Mouse (Mus musculus): Measurements from ENCODE around the gene Tefm. TPM values are rescaled to one million over a fixed set of nuclear protein-coding genes. Genes with fewer than 3 reads are reported as not detected.
A peak's percentile ranks its signal among the peaks of the same experiment; 100 is the strongest.
"Not testable (repeated sequence)": the region's sequence is repeated elsewhere in the genome, so short reads cannot be mapped to it uniquely, and the experiment has no call there.

Tefm gene
- polyA plus RNA-seq, 1 experiment from 2014 or later, result 21.6 TPM

GRCm38 (mm10) chr11:80152376-80152775 is 10.4 kb upstream of the Tefm start:
- DNase-seq (ENCODE audit: low spot score) (no peak), ATAC-seq (ENCODE audit: low read depth) (no peak)
- Histone ChIP-seq H3K9me3 (ENCODE audit: control insufficient read depth, low read length) (no peaks in the 10 kb centered on the region), H3K27ac (replicated peaks; ENCODE audit: low read depth, low read length) (no peak overlapping the region), H3K4me2 (ENCODE audit: low read depth, low read length) (no peak overlapping the region), H3K4me1 (ENCODE audit: control insufficient read depth, insufficient read depth, low read length) (no peaks in the 10 kb centered on the region), H3K9ac (ENCODE audit: low read depth, low read length) (no peak overlapping the region), H3K36me3 (ENCODE audit: control insufficient read depth, insufficient read depth, low read length) (no peaks in the 10 kb centered on the region), H3K27me3 (replicated peaks; ENCODE audit: control insufficient read depth, insufficient read depth, low read length) (peaks cover 41% of the 10 kb centered on the region), H3K4me3 (ENCODE audit: low read depth, low read length) (no peak overlapping the region)
- 76% methylated on average over 8 of the region's 8 CpGs for WGBS

DNA sequence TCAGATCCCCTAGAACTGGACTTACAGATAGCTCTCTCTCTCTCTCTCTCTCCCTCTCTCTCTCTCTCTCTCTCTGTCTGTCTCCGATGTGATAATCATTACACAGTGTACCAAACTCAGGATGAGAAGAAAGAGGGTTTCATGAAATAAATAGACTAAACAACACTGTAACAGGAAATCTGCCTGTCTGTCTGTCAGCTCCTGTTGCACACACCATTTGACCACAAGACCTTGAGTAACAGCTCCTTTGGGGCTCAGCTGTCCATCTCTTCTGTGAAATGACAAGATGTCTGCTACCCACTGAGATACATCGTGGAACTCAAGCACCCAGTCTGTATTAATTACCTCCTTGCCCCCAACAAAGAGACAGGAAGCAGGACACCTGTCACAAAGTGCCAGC is 9.6 kb upstream of the Tefm start:
- Histone ChIP-seq H3K27ac (replicated peaks; ENCODE audit: low read depth, low read length) (no peak overlapping the region), H3K9me3 (ENCODE audit: control insufficient read depth, low read length) (no peaks in the 10 kb centered on the region), H3K4me3 (ENCODE audit: low read depth, low read length) (no peak overlapping the region), H3K4me1 (ENCODE audit: control insufficient read depth, insufficient read depth, low read length) (no peaks in the 10 kb centered on the region), H3K4me2 (ENCODE audit: low read depth, low read length) (no peak overlapping the region), H3K36me3 (ENCODE audit: control insufficient read depth, insufficient read depth, low read length) (no peaks in the 10 kb centered on the region), H3K9ac (ENCODE audit: low read depth, low read length) (no peak overlapping the region), H3K27me3 (replicated peaks; ENCODE audit: control insufficient read depth, insufficient read depth, low read length) (peaks cover 41% of the 10 kb centered on the region)
- DNase-seq (ENCODE audit: low spot score) (no peak), ATAC-seq (ENCODE audit: low read depth) (no peak)
- WGBS, result 60% methylated on average over 2 of the region's 2 CpGs

DNA sequence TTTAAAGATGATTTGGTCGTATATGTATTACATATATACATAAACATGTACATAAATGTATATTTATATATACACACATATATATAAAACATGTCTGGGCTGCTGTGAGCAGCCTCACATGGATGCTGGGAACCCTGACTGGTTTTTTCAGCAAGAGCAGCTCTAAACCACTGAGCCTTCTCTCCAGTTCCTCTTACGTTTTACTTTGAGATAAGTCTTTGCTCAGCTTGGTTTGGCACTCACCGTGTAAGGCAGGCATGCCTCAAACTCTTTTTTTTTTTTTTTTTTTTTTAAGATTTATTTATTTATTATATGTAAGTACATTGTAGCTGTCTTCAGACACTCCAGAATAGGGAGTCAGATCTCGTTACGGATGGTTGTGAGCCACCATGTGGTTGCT is 8.6 kb upstream of the Tefm start:
- no peak overlapping the region for H3K9ac ChIP-seq (ENCODE audit: low read depth, low read length)
- H3K4me2 ChIP-seq (ENCODE audit: low read depth, low read length), result no peak overlapping the region
- H3K4me1 ChIP-seq (ENCODE audit: control insufficient read depth, insufficient read depth, low read length), result no peaks in the 10 kb centered on the region
- H3K27ac ChIP-seq (replicated peaks; ENCODE audit: low read depth, low read length), result no peak overlapping the region
- no peak overlapping the region for H3K4me3 ChIP-seq (ENCODE audit: low read depth, low read length)
- peaks cover 33% of the 10 kb centered on the region for H3K27me3 ChIP-seq (replicated peaks; ENCODE audit: control insufficient read depth, insufficient read depth, low read length)
- 79% methylated on average over 5 of the region's 5 CpGs for WGBS
- ATAC-seq (ENCODE audit: low read depth) (no peak), DNase-seq (ENCODE audit: low spot score) (no peak)
- H3K9me3 ChIP-seq (ENCODE audit: control insufficient read depth, low read length), result no peaks in the 10 kb centered on the region
- no peaks in the 10 kb centered on the region for H3K36me3 ChIP-seq (ENCODE audit: control insufficient read depth, insufficient read depth, low read length)

- no peak overlapping the region for H3K4me3 ChIP-seq (ENCODE audit: low read depth, low read length)
- H3K27ac ChIP-seq (replicated peaks; ENCODE audit: low read depth, low read length), result no peak overlapping the region
- DNase-seq (ENCODE audit: low spot score), result no peak
- no peak overlapping the region for H3K4me2 ChIP-seq (ENCODE audit: low read depth, low read length)
- no peaks in the 10 kb centered on the region for H3K4me1 ChIP-seq (ENCODE audit: control insufficient read depth, insufficient read depth, low read length)
- no peaks in the 10 kb centered on the region for H3K36me3 ChIP-seq (ENCODE audit: control insufficient read depth, insufficient read depth, low read length)
- peaks cover 23% of the 10 kb centered on the region for H3K27me3 ChIP-seq (replicated peaks; ENCODE audit: control insufficient read depth, insufficient read depth, low read length)
- H3K9ac ChIP-seq (ENCODE audit: low read depth, low read length), result no peak overlapping the region
- ATAC-seq (ENCODE audit: low read depth), result no peak
- no peaks in the 10 kb centered on the region for H3K9me3 ChIP-seq (ENCODE audit: control insufficient read depth, low read length)
- WGBS, result 78% methylated on average over 8 of the region's 8 CpGs
These were observed 7.5 kb upstream of the Tefm start for GRCm38 (mm10) chr11:80149412-80150023.

DNA sequence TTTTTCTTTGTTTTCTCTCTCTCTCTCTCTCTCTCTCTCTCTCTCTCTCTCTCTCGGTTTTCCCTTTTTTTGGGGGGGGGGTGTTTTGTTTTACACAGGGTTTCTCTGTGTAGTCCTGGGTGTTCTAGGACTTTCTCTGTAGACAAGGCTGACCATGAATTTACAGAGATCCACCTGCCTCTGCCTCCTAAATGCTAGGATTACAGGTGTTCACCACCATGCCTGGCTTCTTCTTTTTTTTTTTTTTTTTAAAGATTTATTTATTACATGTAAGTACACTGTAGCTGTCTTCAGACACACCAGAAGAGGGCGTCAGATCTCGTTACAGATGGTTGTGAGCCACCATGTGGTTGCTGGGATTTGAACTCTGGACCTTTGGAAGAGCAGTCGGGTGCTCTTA is 7.0 kb upstream of the Tefm start:
- peaks cover 17% of the 10 kb centered on the region for H3K27me3 ChIP-seq (replicated peaks; ENCODE audit: control insufficient read depth, insufficient read depth, low read length)
- not testable (repeated sequence) for H3K9me3 ChIP-seq (ENCODE audit: control insufficient read depth, low read length); H3K4me2 ChIP-seq (ENCODE audit: low read depth, low read length); H3K4me1 ChIP-seq (ENCODE audit: control insufficient read depth, insufficient read depth, low read length); H3K27ac ChIP-seq (replicated peaks; ENCODE audit: low read depth, low read length); H3K9ac ChIP-seq (ENCODE audit: low read depth, low read length); H3K36me3 ChIP-seq (ENCODE audit: control insufficient read depth, insufficient read depth, low read length); DNase-seq (ENCODE audit: low spot score); H3K4me3 ChIP-seq (ENCODE audit: low read depth, low read length); ATAC-seq (ENCODE audit: low read depth)
- 83% methylated on average over 2 of the region's 4 CpGs for WGBS

GRCm38 (mm10) chr11:80148313-80148712 is 6.3 kb upstream of the Tefm start:
- H3K4me2 ChIP-seq (ENCODE audit: low read depth, low read length), result no peak overlapping the region
- no peak overlapping the region for H3K9ac ChIP-seq (ENCODE audit: low read depth, low read length)
- 33% methylated on average over 1 of the region's 1 CpGs for WGBS
- H3K4me1 ChIP-seq (ENCODE audit: control insufficient read depth, insufficient read depth, low read length), result no peaks in the 10 kb centered on the region
- H3K36me3 ChIP-seq (ENCODE audit: control insufficient read depth, insufficient read depth, low read length), result no peaks in the 10 kb centered on the region
- no peaks in the 10 kb centered on the region for H3K9me3 ChIP-seq (ENCODE audit: control insufficient read depth, low read length)
- no peak overlapping the region for H3K4me3 ChIP-seq (ENCODE audit: low read depth, low read length)
- DNase-seq (ENCODE audit: low spot score), result no peak
- peaks cover 10% of the 10 kb centered on the region for H3K27me3 ChIP-seq (replicated peaks; ENCODE audit: control insufficient read depth, insufficient read depth, low read length)
- H3K27ac ChIP-seq (replicated peaks; ENCODE audit: low read depth, low read length), result no peak overlapping the region
- no peak for ATAC-seq (ENCODE audit: low read depth)

DNA sequence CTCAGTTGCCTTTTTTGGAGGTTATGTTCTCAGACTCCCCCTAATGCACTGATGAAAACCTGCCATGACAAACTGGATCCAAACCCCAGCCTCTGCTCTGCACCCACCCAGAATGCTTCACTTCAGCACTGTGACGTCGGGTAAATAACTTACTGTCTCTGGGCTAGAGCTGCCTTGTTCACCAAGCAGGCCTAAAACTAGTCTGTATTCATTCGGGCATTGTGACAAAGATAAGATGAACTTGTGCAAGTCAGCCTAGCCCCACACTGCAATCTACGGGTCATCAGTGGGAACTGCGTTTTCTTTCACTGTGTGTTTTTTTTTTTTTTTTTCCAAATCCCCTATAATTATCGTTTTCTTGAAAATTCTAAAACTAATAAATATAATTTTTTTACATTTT is 5.8 kb upstream of the Tefm start:
- Histone ChIP-seq H3K4me3 (ENCODE audit: low read depth, low read length) (no peak overlapping the region), H3K36me3 (ENCODE audit: control insufficient read depth, insufficient read depth, low read length) (no peaks in the 10 kb centered on the region), H3K4me1 (ENCODE audit: control insufficient read depth, insufficient read depth, low read length) (peaks cover 5% of the 10 kb centered on the region), H3K9me3 (ENCODE audit: control insufficient read depth, low read length) (no peaks in the 10 kb centered on the region), H3K27me3 (replicated peaks; ENCODE audit: control insufficient read depth, insufficient read depth, low read length) (peaks cover 5% of the 10 kb centered on the region; the same call in 1 of the 2 replicates), H3K4me2 (ENCODE audit: low read depth, low read length) (no peak overlapping the region), H3K27ac (replicated peaks; ENCODE audit: low read depth, low read length) (no peak overlapping the region), H3K9ac (ENCODE audit: low read depth, low read length) (no peak overlapping the region)
- WGBS, result 75% methylated on average over 6 of the region's 6 CpGs
- no peak for DNase-seq (ENCODE audit: low spot score)
- no peak for ATAC-seq (ENCODE audit: low read depth)

DNA sequence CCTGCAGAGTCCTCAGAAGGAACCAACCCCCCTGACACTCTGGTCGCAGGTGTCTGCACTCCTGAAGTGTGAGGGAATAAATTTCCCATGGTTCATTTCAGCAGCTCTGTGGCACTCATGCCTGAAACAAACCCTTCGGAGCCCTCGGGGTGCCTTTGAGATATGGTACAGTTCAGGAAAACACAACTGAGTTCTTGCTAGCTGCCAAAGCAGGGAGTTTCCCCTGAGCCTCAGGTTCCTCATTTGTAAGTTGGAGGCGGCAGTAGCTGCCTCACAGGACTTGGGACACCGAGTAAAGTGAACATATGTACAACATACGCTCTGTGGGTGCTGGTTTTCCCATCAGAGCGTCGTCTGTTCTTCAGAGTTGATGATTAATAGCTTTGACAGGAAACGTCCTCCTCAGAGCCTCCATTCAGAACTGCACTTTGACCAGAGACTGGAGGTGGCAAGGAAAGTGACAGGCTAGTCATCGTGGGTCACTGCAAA is 3.9 kb upstream of the Tefm start:
- Histone ChIP-seq H3K27ac (replicated peaks; ENCODE audit: low read depth, low read length) (no peak overlapping the region), H3K36me3 (ENCODE audit: control insufficient read depth, insufficient read depth, low read length) (no peaks in the 10 kb centered on the region), H3K4me3 (ENCODE audit: low read depth, low read length) (no peak overlapping the region), H3K27me3 (replicated peaks; ENCODE audit: control insufficient read depth, insufficient read depth, low read length) (no peaks in the 10 kb centered on the region), H3K4me2 (ENCODE audit: low read depth, low read length) (no peak overlapping the region), H3K9me3 (ENCODE audit: control insufficient read depth, low read length) (no peaks in the 10 kb centered on the region), H3K9ac (ENCODE audit: low read depth, low read length) (no peak overlapping the region), H3K4me1 (ENCODE audit: control insufficient read depth, insufficient read depth, low read length) (peaks cover 7% of the 10 kb centered on the region)
- DNase-seq (ENCODE audit: low spot score), result peak; percentile 12
- 51% methylated on average over 10 of the region's 10 CpGs for WGBS
- no peak for ATAC-seq (ENCODE audit: low read depth)

DNA sequence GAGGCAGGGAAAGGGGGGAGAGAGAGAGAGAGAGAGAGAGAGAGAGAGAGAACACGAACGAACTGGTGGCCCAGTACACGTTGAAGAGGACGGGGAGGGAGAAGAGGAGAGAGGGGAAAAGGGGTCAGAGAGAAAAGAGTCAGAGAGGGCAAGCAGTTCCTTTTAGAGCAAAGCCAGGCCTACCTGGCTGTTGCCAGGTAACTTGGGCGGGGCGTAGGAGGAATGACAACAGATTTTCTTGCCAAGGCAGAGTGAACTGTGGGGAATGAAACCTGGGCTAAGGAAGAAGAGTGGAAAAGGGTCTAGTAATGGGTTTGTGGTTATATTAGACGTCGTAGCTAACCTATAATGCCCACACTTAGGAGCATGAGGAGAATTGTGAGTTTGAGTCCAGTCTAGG is 897 bp upstream of the Tefm start:
- H3K4me3 ChIP-seq (ENCODE audit: low read depth, low read length), result peak overlapping the region; percentile 87
- whole genome bisulfite sequencing, result 49% methylated on average over 8 of the region's 8 CpGs
- peak overlapping the region; percentile 86; the same call in 1 of the 2 replicates for H3K9ac ChIP-seq (ENCODE audit: low read depth, low read length)
- H3K9me3 ChIP-seq (ENCODE audit: control insufficient read depth, low read length), result no peaks in the 10 kb centered on the region
- no peak overlapping the region for H3K27ac ChIP-seq (replicated peaks; ENCODE audit: low read depth, low read length)
- peaks cover 26% of the 10 kb centered on the region for H3K36me3 ChIP-seq (ENCODE audit: control insufficient read depth, insufficient read depth, low read length)
- peaks cover 7% of the 10 kb centered on the region for H3K4me1 ChIP-seq (ENCODE audit: control insufficient read depth, insufficient read depth, low read length)
- DNase-seq (ENCODE audit: low spot score), result no peak
- no peaks in the 10 kb centered on the region for H3K27me3 ChIP-seq (replicated peaks; ENCODE audit: control insufficient read depth, insufficient read depth, low read length)
- ATAC-seq (ENCODE audit: low read depth), result no peak
- peak overlapping the region; percentile 88 for H3K4me2 ChIP-seq (ENCODE audit: low read depth, low read length)

Measured in embryonic facial prominence, embryonic 14.5 days (tissue).